Mouse (Mus musculus): ENCODE results near the gene Ints11. TPM values are rescaled to one million over a fixed set of nuclear protein-coding genes. Genes with fewer than 3 reads are reported as not detected.

Ints11 gene
- polyA plus RNA-seq, 1 experiment from 2014 or later, result 93.1 TPM

DNA sequence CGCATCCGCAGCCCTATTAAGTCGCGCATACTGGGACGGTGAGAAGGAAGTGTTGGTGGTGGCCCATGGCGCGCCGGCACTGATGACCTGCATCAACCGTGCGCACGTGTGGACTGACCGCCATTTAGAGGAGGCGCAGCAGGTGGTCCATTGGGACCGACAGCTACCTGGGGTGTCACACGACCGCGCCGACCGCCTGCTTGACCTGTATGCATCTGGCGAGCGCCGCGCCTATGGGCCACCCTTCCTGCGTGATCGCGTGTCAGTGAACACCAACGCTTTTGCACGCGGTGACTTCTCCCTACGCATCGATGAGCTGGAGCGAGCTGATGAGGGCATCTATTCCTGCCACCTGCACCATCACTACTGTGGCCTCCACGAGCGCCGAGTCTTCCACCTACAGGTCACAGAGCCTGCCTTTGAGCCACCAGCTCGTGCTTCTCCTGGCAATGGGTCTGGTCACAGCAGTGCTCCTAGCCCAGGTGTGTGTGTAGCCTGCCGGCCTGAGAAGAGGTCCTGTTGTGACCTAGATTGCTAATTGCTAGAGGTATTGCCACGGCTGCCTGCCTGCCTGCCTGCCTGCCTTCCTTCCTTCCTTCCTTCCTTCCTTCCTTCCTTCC lies 27.6 kb upstream of the Ints11 start:
- Histone ChIP-seq H3K4me1 (replicated peaks; ENCODE audit: control insufficient read depth, insufficient read depth, low read length) (peaks cover 14% of the 10 kb centered on the region), H3K27me3 (ENCODE audit: control insufficient read depth, insufficient read depth, low read length) (0 out of 2 replicates have a peak, but pooled peaks cover 3% of the 10 kb centered on the region), H3K9ac (ENCODE audit: low read depth, low read length) (0 out of 2 replicates have a peak overlapping the region, but pooled peaks have one; percentile 15), H3K9me3 (ENCODE audit: control insufficient read depth, low read length) (no peaks in the 10 kb centered on the region), H3K27ac (ENCODE audit: low read depth, low read length) (no peak overlapping the region), H3K4me2 (replicated peaks; ENCODE audit: low read depth, low read length) (peak overlapping the region; percentile 62), H3K4me3 (ENCODE audit: low read depth, low read length) (0 out of 2 replicates have a peak overlapping the region, but pooled peaks have one; percentile 10), H3K36me3 (ENCODE audit: control insufficient read depth, insufficient read depth, low read length) (no peaks in the 10 kb centered on the region)
- ATAC-seq (ENCODE audit: low FRiP score) (no peak; the same call in 1 of the 2 replicates), DNase-seq (ENCODE audit: low spot score) (no peak)
- 36% methylated on average over 38 of the region's 38 CpGs for WGBS

DNA sequence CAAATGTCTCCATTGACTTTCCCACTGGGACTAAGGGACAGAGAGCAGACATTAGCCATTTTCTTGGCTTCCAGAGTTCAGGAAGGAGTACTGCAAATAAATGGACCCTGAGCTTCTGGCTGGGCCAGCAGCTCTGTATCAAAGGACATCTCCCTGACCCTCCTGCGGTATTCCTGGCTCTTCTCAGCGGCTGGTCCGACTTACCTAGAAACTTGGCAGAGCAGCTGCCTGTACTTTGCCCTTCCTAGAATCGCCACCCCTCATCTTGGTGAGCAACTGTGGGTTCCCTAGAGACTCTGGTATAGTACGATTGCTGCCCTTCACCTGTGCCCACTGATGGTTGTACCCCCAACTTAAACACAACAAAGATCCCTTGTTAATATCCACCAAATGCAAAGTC lies 26.1 kb upstream of the Ints11 start:
- Histone ChIP-seq H3K27ac (ENCODE audit: low read depth, low read length) (no peak overlapping the region), H3K4me2 (replicated peaks; ENCODE audit: low read depth, low read length) (no peak overlapping the region), H3K9ac (ENCODE audit: low read depth, low read length) (no peak overlapping the region), H3K4me1 (replicated peaks; ENCODE audit: control insufficient read depth, insufficient read depth, low read length) (peaks cover 14% of the 10 kb centered on the region), H3K27me3 (ENCODE audit: control insufficient read depth, insufficient read depth, low read length) (0 out of 2 replicates have a peak, but pooled peaks cover 3% of the 10 kb centered on the region), H3K9me3 (ENCODE audit: control insufficient read depth, low read length) (no peaks in the 10 kb centered on the region), H3K4me3 (ENCODE audit: low read depth, low read length) (no peak overlapping the region), H3K36me3 (ENCODE audit: control insufficient read depth, insufficient read depth, low read length) (no peaks in the 10 kb centered on the region)
- 92% methylated on average over 5 of the region's 5 CpGs for WGBS
- DNase-seq (ENCODE audit: low spot score), result no peak
- no peak for ATAC-seq (ENCODE audit: low FRiP score)

DNA sequence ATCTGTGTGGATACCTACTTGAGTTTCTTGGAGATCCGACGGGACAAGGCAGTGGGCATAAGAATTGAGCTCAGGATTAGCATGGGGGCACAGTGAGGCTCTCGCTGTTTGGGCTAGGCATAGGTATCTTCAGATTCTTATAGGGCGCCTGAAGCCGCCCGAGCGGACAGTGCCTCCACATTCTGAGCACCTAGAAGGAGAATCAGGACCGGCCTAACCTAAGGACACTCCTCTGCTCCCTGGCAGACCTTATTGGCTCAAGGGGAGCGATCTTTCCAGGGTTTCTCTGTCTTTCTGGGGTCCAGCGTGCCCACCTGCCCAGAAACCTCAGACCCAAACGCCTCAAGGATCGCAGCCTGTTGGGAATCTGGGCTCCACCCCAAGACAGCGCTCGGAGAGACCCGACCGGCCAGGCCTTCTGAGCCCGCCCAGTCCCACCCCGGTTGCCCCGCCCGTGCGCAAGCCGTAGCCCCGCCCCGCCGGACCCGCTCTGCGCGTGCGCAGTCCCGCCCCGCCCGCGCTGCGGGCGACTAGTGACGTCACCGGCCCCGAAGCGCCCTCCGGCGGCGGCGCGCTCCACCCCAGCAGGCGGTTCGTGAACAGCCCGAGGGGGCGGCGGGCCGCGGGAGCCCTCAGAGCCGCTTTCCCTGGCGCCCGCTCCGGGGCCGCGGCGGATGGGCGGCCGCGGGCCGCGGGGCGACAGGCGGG lies 22.3 kb upstream of the Ints11 start, which contains the start of gene Dvl1:
Gene Dvl1 (plus strand): TSS at position 532 of the 708 bp plus-strand sequence.
- no peaks in the 10 kb centered on the region for H3K9me3 ChIP-seq (ENCODE audit: control insufficient read depth, low read length)
- WGBS, result 5% methylated on average over 32 of the region's 65 CpGs
- H3K4me1 ChIP-seq (replicated peaks; ENCODE audit: control insufficient read depth, insufficient read depth, low read length), result peaks cover 7% of the 10 kb centered on the region
- DNase-seq (ENCODE audit: low spot score) (peak; percentile 96), ATAC-seq (ENCODE audit: low FRiP score) (peak; percentile 93)
- H3K4me3 ChIP-seq (ENCODE audit: low read depth, low read length), result peak within 1 kb of the TSS; percentile 77
- no peaks in the 10 kb centered on the region for H3K36me3 ChIP-seq (ENCODE audit: control insufficient read depth, insufficient read depth, low read length)
- H3K27me3 ChIP-seq (ENCODE audit: control insufficient read depth, insufficient read depth, low read length), result no peaks in the 10 kb centered on the region
- peak within 1 kb of the TSS; percentile 92 for H3K9ac ChIP-seq (ENCODE audit: low read depth, low read length)
- H3K27ac ChIP-seq (ENCODE audit: low read depth, low read length), result peak within 1 kb of the TSS; percentile 27; the same call in 1 of the 2 replicates
- H3K4me2 ChIP-seq (replicated peaks; ENCODE audit: low read depth, low read length), result peak within 1 kb of the TSS; percentile 78

DNA sequence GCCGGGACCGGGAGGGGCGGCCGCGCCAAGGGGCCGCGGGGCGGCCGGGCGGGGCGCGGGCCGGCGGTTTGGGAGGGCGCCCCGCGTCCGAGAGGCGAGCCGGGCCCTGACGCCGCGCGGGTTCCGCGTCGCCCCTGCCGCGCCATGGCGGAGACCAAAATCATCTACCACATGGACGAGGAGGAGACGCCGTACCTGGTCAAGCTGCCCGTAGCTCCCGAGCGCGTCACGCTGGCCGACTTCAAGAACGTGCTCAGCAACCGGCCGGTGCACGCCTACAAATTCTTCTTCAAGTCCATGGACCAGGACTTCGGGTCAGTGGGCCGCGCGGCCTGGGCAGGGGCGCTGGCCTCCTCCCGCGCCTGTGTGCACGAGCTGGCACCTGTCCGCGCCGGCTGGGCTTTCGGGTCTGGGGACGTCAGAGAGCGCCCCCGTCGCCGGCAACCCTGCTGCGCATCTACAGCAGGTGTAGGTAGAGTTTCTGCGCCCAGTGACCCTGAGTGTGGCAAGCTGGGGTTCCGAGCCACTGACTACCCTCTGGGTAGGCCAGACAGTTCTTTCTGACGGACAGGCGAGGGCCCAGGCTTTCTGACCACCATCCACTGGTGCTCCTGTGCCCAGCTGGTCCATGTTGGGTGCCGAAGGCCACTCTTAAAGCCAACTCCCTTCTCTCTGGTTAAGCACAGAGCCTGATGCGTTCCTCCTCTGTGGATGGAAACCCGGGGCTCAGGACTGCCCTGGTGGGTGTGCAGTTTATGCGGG lies 21.6 kb upstream of the Ints11 start:
- Histone ChIP-seq H3K9me3 (ENCODE audit: control insufficient read depth, low read length) (no peaks in the 10 kb centered on the region), H3K9ac (ENCODE audit: low read depth, low read length) (peak overlapping the region; percentile 92), H3K4me1 (replicated peaks; ENCODE audit: control insufficient read depth, insufficient read depth, low read length) (peaks cover 7% of the 10 kb centered on the region), H3K27ac (ENCODE audit: low read depth, low read length) (peak overlapping the region; percentile 27; the same call in 1 of the 2 replicates), H3K4me3 (ENCODE audit: low read depth, low read length) (peak overlapping the region; percentile 77), H3K4me2 (replicated peaks; ENCODE audit: low read depth, low read length) (peak overlapping the region; percentile 78), H3K27me3 (ENCODE audit: control insufficient read depth, insufficient read depth, low read length) (no peaks in the 10 kb centered on the region), H3K36me3 (ENCODE audit: control insufficient read depth, insufficient read depth, low read length) (no peaks in the 10 kb centered on the region)
- peak; percentile 52 for DNase-seq (ENCODE audit: low spot score)
- ATAC-seq (ENCODE audit: low FRiP score), result peak; percentile 63
- 1% methylated on average over 64 of the region's 69 CpGs for WGBS

DNA sequence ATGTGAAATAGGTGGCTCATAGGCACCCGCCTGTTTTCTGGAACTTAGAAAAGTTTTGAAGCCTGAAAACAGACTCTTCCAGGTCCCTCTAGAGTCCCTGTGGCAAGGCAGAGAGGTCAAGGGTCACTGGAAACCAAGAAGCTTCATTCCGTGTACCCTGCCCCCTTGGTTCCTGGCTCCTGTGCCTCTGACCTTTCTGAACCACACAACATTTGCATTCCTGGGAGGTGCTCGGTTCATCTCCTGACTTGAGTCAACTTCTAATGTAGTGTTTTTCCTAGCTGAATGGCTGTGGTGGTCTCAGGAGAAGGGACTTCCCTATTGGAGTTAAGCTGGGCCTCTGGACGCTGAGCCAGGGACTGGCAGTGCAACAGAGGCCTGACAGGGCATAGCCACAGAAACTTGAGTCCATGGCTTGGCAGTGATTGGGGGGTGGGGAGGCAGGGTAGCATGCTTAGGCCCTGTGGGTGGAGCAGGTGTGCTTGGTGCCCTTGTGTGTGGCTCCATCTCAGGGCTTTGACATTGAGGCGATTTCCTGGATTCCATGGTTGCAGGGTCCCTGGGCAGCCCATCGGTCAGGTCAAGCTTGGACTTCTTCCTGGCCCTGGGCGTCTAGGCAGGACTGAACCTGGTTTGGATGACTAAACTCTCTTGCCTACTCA lies 20.8 kb upstream of the Ints11 start:
- Histone ChIP-seq H3K9ac (ENCODE audit: low read depth, low read length) (peak overlapping the region; percentile 92), H3K27ac (ENCODE audit: low read depth, low read length) (no peak overlapping the region), H3K4me2 (replicated peaks; ENCODE audit: low read depth, low read length) (peak overlapping the region; percentile 78), H3K4me1 (replicated peaks; ENCODE audit: control insufficient read depth, insufficient read depth, low read length) (peaks cover 7% of the 10 kb centered on the region), H3K4me3 (ENCODE audit: low read depth, low read length) (peak overlapping the region; percentile 77), H3K9me3 (ENCODE audit: control insufficient read depth, low read length) (no peaks in the 10 kb centered on the region), H3K27me3 (ENCODE audit: control insufficient read depth, insufficient read depth, low read length) (no peaks in the 10 kb centered on the region), H3K36me3 (ENCODE audit: control insufficient read depth, insufficient read depth, low read length) (no peaks in the 10 kb centered on the region)
- 59% methylated on average over 7 of the region's 7 CpGs for WGBS
- ATAC-seq (ENCODE audit: low FRiP score), result no peak
- no peak for DNase-seq (ENCODE audit: low spot score)

DNA sequence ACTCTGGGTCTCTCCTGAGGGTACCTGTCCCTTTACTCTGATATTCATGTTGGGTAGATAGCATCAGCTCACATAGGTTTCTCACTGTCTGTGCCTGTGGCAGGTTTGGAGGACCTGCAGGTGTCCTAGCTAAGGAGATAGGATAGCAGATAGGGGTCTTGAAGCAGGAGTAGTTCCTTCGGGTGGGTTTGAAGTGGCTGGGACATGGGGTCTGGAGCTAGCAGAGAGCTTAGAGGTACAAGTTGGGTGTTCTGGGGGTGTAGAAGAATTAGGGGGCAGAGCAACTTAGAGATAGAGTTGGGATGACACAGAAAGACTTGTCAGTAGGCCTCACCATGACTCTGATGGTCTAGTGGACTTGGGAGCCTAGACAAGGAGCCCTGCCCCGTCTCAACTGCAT lies 20.0 kb upstream of the Ints11 start:
- DNase-seq (ENCODE audit: low spot score), result no peak
- Histone ChIP-seq H3K27ac (ENCODE audit: low read depth, low read length) (no peak overlapping the region), H3K4me2 (replicated peaks; ENCODE audit: low read depth, low read length) (no peak overlapping the region), H3K4me3 (ENCODE audit: low read depth, low read length) (no peak overlapping the region), H3K9me3 (ENCODE audit: control insufficient read depth, low read length) (no peaks in the 10 kb centered on the region), H3K36me3 (ENCODE audit: control insufficient read depth, insufficient read depth, low read length) (no peaks in the 10 kb centered on the region), H3K27me3 (ENCODE audit: control insufficient read depth, insufficient read depth, low read length) (no peaks in the 10 kb centered on the region), H3K9ac (ENCODE audit: low read depth, low read length) (no peak overlapping the region), H3K4me1 (replicated peaks; ENCODE audit: control insufficient read depth, insufficient read depth, low read length) (peaks cover 7% of the 10 kb centered on the region)
- no peak for ATAC-seq (ENCODE audit: low FRiP score)
- WGBS, result 95% methylated on average over 2 of the region's 2 CpGs

DNA sequence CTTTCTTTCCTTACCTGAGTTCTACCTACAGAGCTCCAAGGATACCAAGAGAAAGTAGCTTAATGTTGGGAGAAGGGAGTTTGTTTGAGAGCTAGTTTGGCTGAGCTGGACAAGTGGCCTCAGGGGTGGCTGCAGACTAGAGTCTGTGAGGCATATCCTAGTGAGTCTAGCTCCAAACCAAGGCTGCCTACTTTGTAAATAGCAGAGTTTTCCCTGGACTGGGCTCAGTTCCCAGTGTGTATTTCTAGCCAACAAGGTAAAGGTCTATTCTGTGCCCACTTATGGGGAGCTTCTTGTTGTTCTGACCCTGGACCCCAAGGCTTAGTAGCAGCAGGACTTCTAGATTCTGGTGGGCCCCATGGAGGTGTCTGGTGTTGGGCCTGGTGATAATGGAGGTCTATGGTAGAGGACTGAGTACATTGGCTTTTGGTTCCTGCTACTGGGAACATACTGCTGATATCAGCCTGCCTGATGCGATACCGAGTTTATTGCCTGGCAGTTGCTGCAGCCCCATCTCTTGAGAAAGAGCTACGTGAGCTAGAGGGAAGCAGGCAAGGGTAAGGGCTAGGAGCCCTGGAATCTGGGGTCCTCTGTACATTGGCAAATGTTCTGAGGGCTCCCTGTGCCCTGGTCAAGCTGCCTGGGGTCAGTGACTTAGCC lies 19.4 kb upstream of the Ints11 start:
- Histone ChIP-seq H3K9ac (ENCODE audit: low read depth, low read length) (no peak overlapping the region), H3K4me1 (replicated peaks; ENCODE audit: control insufficient read depth, insufficient read depth, low read length) (peaks cover 7% of the 10 kb centered on the region), H3K27me3 (ENCODE audit: control insufficient read depth, insufficient read depth, low read length) (no peaks in the 10 kb centered on the region), H3K9me3 (ENCODE audit: control insufficient read depth, low read length) (no peaks in the 10 kb centered on the region), H3K36me3 (ENCODE audit: control insufficient read depth, insufficient read depth, low read length) (no peaks in the 10 kb centered on the region), H3K27ac (ENCODE audit: low read depth, low read length) (no peak overlapping the region), H3K4me3 (ENCODE audit: low read depth, low read length) (no peak overlapping the region), H3K4me2 (replicated peaks; ENCODE audit: low read depth, low read length) (no peak overlapping the region)
- ATAC-seq (ENCODE audit: low FRiP score), result no peak
- 92% methylated on average over 3 of the region's 3 CpGs for WGBS
- no peak for DNase-seq (ENCODE audit: low spot score)

DNA sequence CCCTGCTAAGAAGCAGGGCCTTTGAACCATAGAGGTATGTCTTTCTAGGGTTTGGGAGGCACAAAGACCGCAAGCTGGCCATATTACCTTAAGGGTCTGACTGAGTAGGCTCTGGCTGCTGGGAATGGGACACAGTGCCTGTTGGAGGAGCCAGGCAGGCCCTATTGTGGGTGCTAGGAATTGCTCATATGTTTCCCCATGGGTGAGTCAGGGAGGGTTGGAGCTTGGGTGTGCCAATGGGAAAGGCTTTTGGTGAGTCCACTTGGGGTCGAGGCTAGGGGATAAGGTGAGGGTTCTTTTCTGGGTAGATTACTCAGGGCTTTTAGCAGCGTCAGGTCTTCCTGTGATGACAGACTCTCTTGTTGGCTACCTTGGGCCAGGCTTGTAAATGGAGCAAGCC lies 18.0 kb upstream of the Ints11 start:
- H3K9me3 ChIP-seq (ENCODE audit: control insufficient read depth, low read length), result no peaks in the 10 kb centered on the region
- ATAC-seq (ENCODE audit: low FRiP score) (no peak), DNase-seq (ENCODE audit: low spot score) (no peak)
- peaks cover 7% of the 10 kb centered on the region for H3K4me1 ChIP-seq (replicated peaks; ENCODE audit: control insufficient read depth, insufficient read depth, low read length)
- WGBS, result 86% methylated on average over 3 of the region's 3 CpGs
- no peak overlapping the region for H3K9ac ChIP-seq (ENCODE audit: low read depth, low read length)
- no peak overlapping the region for H3K4me2 ChIP-seq (replicated peaks; ENCODE audit: low read depth, low read length)
- H3K27me3 ChIP-seq (ENCODE audit: control insufficient read depth, insufficient read depth, low read length), result no peaks in the 10 kb centered on the region
- H3K4me3 ChIP-seq (ENCODE audit: low read depth, low read length), result no peak overlapping the region
- no peak overlapping the region for H3K27ac ChIP-seq (ENCODE audit: low read depth, low read length)
- H3K36me3 ChIP-seq (ENCODE audit: control insufficient read depth, insufficient read depth, low read length), result peaks cover 5% of the 10 kb centered on the region; the same call in 1 of the 2 replicates

Measured in hindbrain, embryonic 11.5 days (tissue).